Mouse (Mus musculus) central nervous system, embryonic 11.5 days (tissue): ENCODE results near the gene Zfp687. TPM values are rescaled to one million over a fixed set of nuclear protein-coding genes. Genes with fewer than 3 reads are reported as not detected.

ENCODE experiments used
- polyA plus RNA-seq: library from polyadenylated mRNA; depleted of rRNA; stranded (reverse); fragments of >200 nt; gene quantifications from 2 replicates; pipeline ENCODE4 v1.2.3, GENCODE M21; 2012; rRNA removed

Gene Zfp687
- polyA plus RNA-seq, result 29.7 and 31.1 TPM in 2 replicates

GRCm38 (mm10) chr3:95015337-95015872, at the start of gene Zfp687:
Gene Zfp687 (minus strand): TSS chr3:95015448.

GRCm38 (mm10) chr3:95042166-95042837, 27.1 kb upstream of the Zfp687 start, which contains the start of gene Psmd4:
Gene Psmd4 (minus strand): TSS chr3:95042614.

DNA sequence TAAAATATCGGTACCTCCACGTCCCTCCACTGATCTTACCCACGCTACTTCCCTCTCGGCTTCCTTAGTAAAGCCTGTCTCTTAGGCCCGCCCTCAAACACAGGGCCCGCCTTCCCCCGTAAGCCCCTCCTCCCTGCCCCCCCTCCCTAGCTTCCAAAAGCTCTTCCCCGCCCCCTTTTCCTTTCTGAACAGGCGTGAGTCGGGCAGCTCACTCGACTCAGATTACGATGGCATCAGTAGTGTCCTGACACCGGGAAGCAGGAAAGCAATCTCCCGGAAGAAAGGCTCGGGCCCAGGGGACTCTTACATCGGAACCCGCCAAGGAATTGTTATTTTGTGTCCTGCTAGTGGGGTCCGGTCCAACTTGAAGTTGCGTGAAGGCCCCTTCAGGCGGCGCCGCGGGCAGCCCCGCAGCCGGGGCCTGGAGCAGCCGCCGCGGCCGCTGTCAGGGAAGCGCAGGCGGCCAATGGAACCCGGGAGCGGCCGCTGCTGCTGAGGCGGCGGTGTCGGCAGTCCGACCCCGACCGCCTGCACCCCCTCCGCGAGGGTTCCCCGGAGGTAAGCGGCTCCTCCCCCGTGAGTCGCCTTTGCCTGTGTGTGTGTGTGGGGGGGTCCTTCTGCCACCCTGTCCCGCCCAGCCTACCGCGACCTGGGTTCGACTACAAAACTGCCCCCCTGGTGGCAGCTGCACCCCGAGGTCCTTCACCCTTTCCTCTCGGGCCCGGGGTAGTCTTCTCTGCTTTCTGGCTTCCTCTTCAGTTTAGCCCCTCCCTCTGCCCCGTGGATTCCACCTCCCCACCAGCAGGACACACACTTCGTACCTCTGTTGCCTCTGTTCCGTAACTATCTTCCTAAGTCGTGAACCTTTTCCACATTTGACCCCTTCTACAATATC, 40.5 kb downstream of the Zfp687 start, which contains the start of gene Pi4kb:
Gene Pi4kb (plus strand): TSS at position 204 of the 895 bp plus-strand sequence.

Other genes with a start within 250 kb of the Zfp687 start
- gene Cgn, start 229.0 kb downstream of the Zfp687 start, polyA plus RNA-seq, result 3.7 and 5.4 TPM in 2 replicates
- gene Pogz, start 177.9 kb downstream of the Zfp687 start, polyA plus RNA-seq, result 44.4 and 57.8 TPM in 2 replicates
- gene Psmb4, start 128.5 kb downstream of the Zfp687 start, polyA plus RNA-seq, result 285 and 374 TPM in 2 replicates
- gene Selenbp1, start 82.4 kb downstream of the Zfp687 start, polyA plus RNA-seq, result 8.0 and 12.3 TPM in 2 replicates
- gene Rfx5, start 61.4 kb downstream of the Zfp687 start, polyA plus RNA-seq, result 14.8 and 22.8 TPM in 2 replicates
- gene Pi4kb, start 40.7 kb downstream of the Zfp687 start, polyA plus RNA-seq, result 23.2 and 47.1 TPM in 2 replicates
- gene Psmd4, start 27.2 kb upstream of the Zfp687 start, polyA plus RNA-seq, result 271 and 275 TPM in 2 replicates
- 33.8 and 81.9 TPM in 2 replicates for gene Pip5k1a, start 91.5 kb upstream of the Zfp687 start, polyA plus RNA-seq
- 193 and 212 TPM in 2 replicates for gene Vps72, start 95.6 kb upstream of the Zfp687 start, polyA plus RNA-seq
- 1.0 and 2.2 TPM in 2 replicates for gene Tmod4, start 109.0 kb upstream of the Zfp687 start, polyA plus RNA-seq
- gene Scnm1, start 118.6 kb upstream of the Zfp687 start, polyA plus RNA-seq, result 115 and 209 TPM in 2 replicates
- gene Lysmd1, start 118.6 kb upstream of the Zfp687 start, polyA plus RNA-seq, result 11.6 and 14.4 TPM in 2 replicates
- 1.4 and 1.6 TPM in 2 replicates for gene Tnfaip8l2, start 126.9 kb upstream of the Zfp687 start, polyA plus RNA-seq
- gene Sema6c, start 145.0 kb upstream of the Zfp687 start, polyA plus RNA-seq, result 64.4 and 77.1 TPM in 2 replicates
- gene Gabpb2, start 202.5 kb upstream of the Zfp687 start, polyA plus RNA-seq, result 28.3 and 30.4 TPM in 2 replicates
- gene Cdc42se1, start 213.3 kb upstream of the Zfp687 start, polyA plus RNA-seq, result 62.7 and 103 TPM in 2 replicates
- 134 and 151 TPM in 2 replicates for gene Mllt11, start 216.7 kb upstream of the Zfp687 start, polyA plus RNA-seq
- 0.22 and 0.53 TPM in 2 replicates for gene Gm128, start 226.2 kb upstream of the Zfp687 start, polyA plus RNA-seq
- 0.80 and 1.3 TPM in 2 replicates for gene Bnipl, start 235.7 kb upstream of the Zfp687 start, polyA plus RNA-seq